Mouse (Mus musculus): ENCODE data around the gene Wipi1.

DNA sequence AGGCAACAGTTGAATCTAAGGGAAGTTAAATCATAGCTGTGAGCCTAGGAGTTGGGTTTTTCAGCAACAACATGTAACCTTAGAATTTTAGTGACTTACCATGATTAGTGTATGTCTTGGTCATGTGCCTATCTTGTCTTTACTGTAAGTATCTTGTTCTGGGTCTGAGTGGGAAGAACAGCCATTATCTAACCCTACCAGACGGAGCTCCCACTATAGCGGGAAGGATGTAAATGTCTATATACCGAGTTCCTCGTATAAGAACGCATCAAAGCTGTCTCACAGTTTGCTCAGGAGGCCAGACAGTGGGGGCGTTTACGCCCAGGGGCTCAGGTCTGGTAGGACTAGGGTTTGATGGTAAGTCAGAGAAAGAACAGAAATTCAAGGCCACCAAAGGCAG is 44.5 kb upstream of the Wipi1 start:
- TF ChIP-seq POLR2A (IDR thresholded peaks at IDR 0.05; ENCODE audit: insufficient read length, low read depth) = no peak
- no peak for TF ChIP-seq USF1 (IDR thresholded peaks at IDR 0.05; ENCODE audit: low read depth)
